Mouse (Mus musculus): ENCODE measurements at regions not wholly inside any gene's neighbourhood (a gene's known extent, or its start where the extent isn't known, plus 50 kb on each side); places are given as distances from the start of the nearest gene placed in this dataset.
"Not testable (repeated sequence)": the region's sequence is repeated elsewhere in the genome, so short reads cannot be mapped to it uniquely, and the experiment has no call there.

- DNase-seq: no peak
Measured at GRCm38 (mm10) chr9:86095460-86095859, 253.3 kb downstream of the Tpbg start.

- no peak for DNase-seq
Measured at GRCm38 (mm10) chr9:86096246-86096645, 254.1 kb downstream of the Tpbg start.

- no peak for DNase-seq
Measured at GRCm38 (mm10) chr9:86099325-86099724, 257.1 kb downstream of the Tpbg start.

GRCm38 (mm10) chr9:86101360-86102086, 259.3 kb downstream of the Tpbg start:
- no peak for DNase-seq

GRCm38 (mm10) chr9:86103607-86104006, 261.4 kb downstream of the Tpbg start:
- no peak for DNase-seq

DNA sequence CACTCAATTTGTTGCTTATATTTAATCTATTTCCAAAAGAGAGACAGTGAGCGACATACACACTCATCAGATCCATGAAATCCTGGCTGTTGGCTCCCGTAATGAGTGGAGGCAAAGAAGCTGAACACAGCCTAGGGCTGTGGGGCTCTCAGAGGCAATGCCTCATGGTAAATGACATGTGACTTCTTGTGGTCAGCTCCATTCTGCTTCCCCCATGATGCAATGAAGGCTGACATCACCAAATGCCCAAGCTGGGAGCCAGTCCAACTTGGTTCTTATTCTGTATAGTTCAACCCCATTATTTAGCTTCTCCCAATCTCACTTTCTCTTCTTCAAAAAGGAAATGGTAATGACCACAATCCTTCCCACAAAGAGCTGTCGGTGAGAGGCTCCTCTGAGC, 262.5 kb downstream of the Tpbg start:
- no peak for DNase-seq

DNA sequence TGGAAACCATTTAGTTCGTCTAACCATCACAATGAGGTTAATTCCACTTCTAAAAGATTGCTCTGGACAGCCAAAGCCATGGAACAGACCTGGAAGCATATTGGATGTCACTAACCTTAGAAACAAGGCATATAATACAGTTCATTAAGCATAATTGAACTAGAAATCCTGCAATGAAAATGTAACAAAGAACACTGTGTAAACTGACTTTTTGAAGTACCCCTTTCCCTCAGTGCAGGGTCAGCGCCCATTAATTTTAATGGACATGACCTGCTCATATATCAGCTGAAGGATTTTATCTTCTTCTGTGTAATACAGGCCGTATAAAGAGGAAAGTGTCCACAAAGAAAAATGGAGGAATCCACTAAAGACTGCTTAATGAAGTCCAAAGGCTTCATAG, 263.7 kb downstream of the Tpbg start:
- no peak for DNase-seq

DNA sequence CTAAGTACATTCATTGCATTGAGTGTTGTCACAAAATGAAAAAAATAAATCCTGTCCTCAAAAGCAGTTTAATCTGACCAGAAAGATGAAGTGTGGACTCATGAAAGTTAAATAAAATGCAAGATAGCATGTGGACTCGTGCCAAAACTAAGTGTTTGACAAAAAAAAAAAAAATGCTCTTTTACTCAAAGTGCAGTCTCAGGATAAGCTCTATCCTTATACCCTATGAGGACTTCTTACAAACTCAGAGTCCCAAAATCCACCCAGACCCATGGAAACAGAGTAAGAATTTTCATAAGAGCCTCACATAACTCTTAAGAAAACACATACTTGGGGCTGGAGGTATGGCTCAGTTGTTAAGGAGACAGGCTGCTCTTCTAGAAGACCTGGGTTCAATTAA, 267.7 kb downstream of the Tpbg start:
- DNase-seq: no peak

- DNase-seq: no peak
Measured at GRCm38 (mm10) chr9:86119370-86119769, 277.2 kb downstream of the Tpbg start.

DNA sequence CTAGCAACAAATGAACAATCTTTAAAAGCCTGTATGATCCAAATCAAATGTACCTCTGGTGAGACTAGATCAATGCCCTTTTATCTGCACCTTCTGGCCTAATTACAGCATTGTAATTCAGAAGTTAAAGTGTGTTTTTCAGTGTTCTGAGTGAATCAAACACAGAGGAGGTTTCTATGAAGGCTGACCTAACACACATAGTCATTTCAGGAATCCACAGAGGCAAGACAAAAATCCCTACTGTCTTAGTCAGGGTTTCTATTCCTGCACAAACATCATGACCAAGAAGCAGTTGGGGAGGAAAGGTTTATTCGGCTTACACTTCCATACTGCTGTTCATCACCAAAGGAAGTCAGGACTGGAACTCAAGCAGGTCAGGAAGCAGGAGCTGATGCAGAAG, 293.4 kb downstream of the Tpbg start:
- DNase-seq: not testable (repeated sequence)

DNA sequence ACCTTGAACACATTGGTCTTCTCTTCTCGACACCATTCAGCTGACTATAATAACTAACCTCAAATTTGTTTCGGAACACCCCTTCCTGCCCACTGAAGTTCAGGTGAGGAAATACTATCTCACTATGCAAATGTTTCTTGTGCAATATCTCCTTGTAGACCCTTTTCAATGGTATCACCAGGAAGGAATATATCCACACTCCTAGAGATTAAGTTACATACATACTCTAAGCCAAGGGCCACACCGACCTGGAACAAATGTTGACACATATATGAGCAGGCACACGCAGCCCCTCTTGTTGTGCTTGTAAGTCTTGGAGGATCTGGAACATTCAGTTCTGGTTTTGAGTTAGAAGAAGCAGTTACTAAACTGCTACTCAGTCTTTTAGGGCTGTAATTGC, 303.7 kb downstream of the Tpbg start:
- no peak for DNase-seq

- no peak for DNase-seq
Measured at GRCm38 (mm10) chr9:86160316-86160715, 304.4 kb downstream of the Ube2cbp start.

DNA sequence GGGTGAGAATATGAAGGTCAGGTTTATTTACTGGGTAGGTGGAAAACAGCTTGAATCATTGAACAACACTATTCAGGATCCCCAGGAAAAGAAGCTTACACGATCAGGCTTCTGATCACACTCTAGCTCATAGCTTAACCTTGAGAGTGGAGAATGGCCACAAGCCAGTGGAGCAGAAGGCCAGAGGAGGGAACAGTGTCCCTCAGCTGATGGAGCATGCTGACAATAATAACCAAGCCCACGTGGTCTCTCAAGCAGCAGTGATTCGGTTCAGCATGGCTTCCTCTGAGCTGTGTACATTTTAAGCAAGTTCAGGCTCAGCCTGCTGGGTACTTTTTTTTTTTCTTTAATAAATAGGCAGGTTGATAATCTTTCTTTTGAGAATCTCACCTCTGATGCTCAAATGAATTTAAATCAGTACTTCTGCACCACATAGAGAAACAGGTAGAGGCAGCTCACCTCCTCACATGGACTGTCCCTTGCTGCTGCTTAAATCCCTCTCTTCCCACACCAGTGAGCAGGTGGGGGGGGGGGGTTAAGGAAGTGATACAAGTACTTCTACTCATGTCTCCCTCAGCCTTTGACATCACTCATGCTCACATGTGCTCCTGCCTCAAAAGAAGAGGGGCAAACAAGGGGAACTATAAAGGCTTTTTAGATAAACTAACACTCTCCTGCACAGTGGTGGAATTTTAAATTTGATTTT, 298.2 kb downstream of the Ube2cbp start:
- DNase-seq: peak; percentile 18

GRCm38 (mm10) chr9:86170756-86171155, 294.0 kb downstream of the Ube2cbp start:
- no peak for DNase-seq

DNA sequence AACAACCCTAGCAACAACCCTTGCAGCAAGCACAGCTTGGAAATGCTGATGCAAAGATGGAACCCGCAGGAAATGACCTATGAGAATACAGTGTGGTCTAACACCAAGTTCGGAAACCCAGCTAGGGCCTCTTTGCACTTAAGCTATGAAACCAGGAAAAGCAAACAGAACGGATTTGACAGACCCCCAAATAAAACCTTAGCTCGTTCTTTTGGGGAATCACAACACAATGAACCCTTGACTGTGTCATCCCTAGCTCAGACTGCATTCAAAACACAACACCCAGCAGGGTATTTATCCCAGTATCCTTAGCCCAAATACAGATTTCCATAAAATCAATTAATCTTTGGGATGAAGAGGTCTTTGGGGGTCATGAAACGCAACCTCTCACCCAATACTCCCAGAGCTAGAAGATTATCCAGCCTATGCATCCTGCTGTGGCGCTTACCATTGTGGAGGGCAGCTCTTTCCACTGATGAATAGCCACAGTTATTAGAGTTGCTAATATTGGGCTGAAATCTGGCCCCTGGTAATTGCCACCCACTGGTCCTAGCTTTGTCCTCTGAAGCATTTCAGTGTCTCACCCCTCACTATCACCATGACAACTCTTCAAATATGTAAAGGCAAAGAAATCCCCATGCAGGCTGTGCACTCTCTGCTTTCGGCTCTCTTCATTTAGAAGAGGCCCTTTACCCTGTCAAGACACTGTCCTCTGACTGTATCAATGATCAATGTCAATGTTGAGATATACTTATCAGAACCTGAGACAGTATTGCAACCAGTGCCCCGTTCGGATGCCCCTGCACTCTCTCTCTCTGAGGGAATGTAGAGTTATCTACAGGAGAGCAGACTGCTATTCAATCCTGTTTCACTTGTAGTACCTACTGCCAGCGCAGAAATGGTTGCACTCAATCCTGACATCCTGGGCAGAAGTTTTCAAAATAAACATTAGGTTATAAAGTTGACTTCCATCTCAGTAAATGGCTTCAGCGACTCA, 277.7 kb downstream of the Ube2cbp start:
- DNase-seq: no peak

DNA sequence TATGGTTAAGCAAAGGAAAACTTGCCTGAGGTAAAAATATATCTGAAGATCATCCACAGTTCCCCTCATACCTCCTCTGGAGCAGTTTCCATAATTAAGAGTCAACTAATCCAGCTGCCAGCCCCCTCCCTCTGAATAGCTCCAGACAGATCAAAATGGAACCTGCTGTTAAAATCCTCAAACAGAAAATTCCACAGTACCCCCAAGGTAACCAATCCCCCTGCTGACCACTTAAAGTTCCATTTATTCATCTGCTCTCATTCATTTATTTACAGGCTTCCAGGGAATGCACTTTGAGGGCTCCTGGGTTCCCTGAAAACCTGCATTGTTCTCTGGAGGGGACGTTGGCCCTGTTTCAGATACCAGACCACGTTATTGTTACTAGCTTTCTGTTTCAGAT, 275.9 kb downstream of the Ube2cbp start:
- DNase-seq: no peak

DNA sequence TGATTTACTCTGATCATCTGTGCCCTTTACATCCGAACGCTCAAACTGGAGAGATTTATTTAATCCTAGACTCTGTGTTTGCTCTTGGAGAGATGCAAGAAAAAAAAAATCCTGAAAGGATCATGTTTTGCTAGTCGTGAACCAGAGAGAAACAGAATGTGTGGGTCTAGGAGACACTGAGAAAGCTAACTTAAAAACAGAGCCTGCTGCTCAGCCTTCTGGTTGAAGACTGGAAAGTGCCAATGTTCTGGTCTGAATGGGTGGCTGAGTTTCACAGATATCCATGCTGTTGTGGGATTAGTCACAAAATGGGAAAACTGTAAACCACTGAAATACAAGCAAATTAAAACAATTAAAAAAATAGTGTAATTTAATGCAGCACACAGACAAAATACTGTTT, 259.7 kb downstream of the Ube2cbp start:
- DNase-seq: no peak

DNA sequence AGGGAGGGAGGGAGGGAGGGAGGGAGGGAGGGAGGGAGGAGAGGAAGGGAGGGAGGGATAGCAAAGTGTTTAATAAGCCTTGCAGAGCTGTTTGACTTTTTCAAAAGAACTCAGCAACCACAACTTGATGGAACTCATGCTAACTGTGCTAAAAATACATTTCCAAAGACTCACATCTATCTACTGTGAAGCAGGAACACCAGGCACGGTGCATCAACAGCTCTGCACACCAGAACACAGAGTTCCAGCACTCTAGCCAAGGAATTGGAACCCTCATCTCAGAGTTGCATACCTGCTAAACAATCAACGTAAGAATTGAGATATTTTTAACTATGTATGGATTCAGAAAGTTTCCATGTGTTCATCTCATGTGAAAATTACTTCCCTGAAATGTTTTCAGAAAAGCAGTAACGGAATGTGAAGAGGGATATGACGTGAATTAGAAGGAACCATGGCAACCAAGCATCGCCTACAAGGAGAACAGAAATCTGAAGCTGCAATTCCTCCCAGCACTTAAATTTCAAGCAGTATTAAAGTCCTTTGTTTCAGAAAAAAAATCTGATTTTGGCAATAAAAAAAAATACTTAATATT, 256.3 kb downstream of the Ube2cbp start:
- no peak for DNase-seq

DNA sequence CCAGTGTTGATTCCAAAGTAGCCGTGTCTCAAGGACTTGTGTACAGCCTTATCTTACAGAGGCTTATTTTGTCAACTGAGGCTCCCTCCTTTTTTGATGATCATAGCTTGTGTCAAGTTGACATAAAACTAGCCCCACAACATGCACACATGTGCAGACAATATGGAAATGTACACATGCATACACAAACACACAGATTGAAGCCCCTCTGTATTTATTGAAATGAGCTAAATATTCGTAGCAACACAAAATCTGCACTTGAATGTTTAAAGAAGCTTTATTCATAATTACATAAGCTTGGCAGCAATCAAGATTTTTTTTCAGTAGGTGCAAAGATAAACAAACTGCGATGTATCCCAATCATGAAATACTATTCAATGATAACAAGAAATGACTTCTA, 253.5 kb downstream of the Ube2cbp start:
- DNase-seq: no peak

- DNase-seq: no peak
Measured at GRCm38 (mm10) chr9:86219669-86220068, 245.1 kb downstream of the Ube2cbp start.

GRCm38 (mm10) chr9:86224530-86224929, 240.2 kb downstream of the Ube2cbp start:
- DNase-seq: no peak

DNA sequence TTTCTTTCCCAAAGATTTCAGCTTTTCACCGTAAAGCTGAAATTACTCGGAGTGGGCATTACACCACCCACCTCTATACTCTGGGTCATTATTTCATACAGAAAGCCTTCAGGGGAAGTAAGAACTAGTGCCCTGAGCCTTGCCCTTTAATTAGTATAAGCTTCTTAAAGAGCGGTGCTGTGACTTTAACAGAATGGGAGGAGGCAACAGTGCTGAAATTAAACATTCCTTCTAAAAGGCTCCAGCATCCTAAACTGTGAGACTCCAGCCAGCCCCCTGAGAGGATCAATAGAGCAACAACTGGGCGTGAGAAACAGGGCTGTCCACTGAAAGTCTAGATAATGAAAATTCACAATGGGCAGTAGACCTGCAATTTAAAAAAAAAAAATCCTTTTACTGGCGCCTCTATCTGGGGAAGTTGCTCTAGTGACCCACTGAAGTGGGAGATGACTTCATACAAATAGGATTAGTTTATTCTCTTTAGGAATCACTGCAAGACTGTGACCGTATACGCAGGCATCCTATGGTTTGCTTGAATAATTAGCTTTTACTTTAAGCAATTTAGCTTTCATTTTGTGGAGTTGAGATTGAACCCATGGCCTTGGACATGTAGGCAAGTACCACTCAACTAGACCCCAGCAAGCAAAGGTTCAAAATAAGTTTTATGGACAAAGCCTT, 233.9 kb downstream of the Ube2cbp start:
- DNase-seq: no peak
